Mouse (Mus musculus): ENCODE data around the gene Cd200r4.

- TF ChIP-seq CTCF (conservative IDR thresholded peaks at IDR 0.05; ENCODE audit: low read length) (no peak), NANOG (IDR thresholded peaks at IDR 0.05; ENCODE audit: borderline replicate concordance, low read length) (no peak), POU5F1 (IDR thresholded peaks at IDR 0.05; ENCODE audit: borderline replicate concordance, low read length) (no peak)
Observed at GRCm38 (mm10) chr16:44761811-44762210, 49.7 kb upstream of the Cd200r4 start.

Measured in E14TG2a.4 (cell line).